Mouse (Mus musculus) thymus, postnatal 36 days (tissue): ENCODE measurements around the gene Adcy10.
A peak's percentile ranks its signal among the peaks of the same experiment; 100 is the strongest.

Experiments
- DNase-seq, 2 experiments: peaks; one replicate each; pipeline ENCODE4 v3.0.0; 2022; ENCODE audit warnings: mixed read lengths in 2 of 2

Gene Adcy10

GRCm38 (mm10) chr1:165605108-165605507 lies 120.1 kb downstream of the Adcy10 start:
- DNase-seq, result no peak

GRCm38 (mm10) chr1:165605774-165606173 lies 120.8 kb downstream of the Adcy10 start:
- no peak for DNase-seq

GRCm38 (mm10) chr1:165608904-165609303 lies 123.9 kb downstream of the Adcy10 start:
- no peak for DNase-seq

- no peak for DNase-seq
Observed at GRCm38 (mm10) chr1:165609495-165610320, 124.7 kb downstream of the Adcy10 start.

- DNase-seq, result no peak
Observed at GRCm38 (mm10) chr1:165610321-165610999, 125.5 kb downstream of the Adcy10 start.

- peak; percentile 39 to 44 for DNase-seq
Observed at GRCm38 (mm10) chr1:165612714-165613113, 127.7 kb downstream of the Adcy10 start.

- no peak for DNase-seq
Observed at GRCm38 (mm10) chr1:165613926-165614325, 128.9 kb downstream of the Adcy10 start.

GRCm38 (mm10) chr1:165614793-165615192 lies 129.8 kb downstream of the Adcy10 start:
- no peak for DNase-seq

- no peak for DNase-seq
Observed at GRCm38 (mm10) chr1:165616652-165617051, 131.7 kb downstream of the Adcy10 start.

- no peak for DNase-seq
Observed at GRCm38 (mm10) chr1:165617166-165617891, 132.3 kb downstream of the Adcy10 start.

GRCm38 (mm10) chr1:165618201-165618624 lies 133.2 kb downstream of the Adcy10 start:
- DNase-seq, result no peak

GRCm38 (mm10) chr1:165625058-165625457 lies 140.1 kb downstream of the Adcy10 start:
- no peak for DNase-seq

- no peak for DNase-seq
Observed at GRCm38 (mm10) chr1:165625896-165626295, 140.9 kb downstream of the Adcy10 start.
